Mouse (Mus musculus) liver, embryonic 14.5 days (tissue): ENCODE measurements around the gene Wipf3. TPM values are rescaled to one million over a fixed set of nuclear protein-coding genes. Genes with fewer than 3 reads are reported as not detected.

Source experiments
- ATAC-seq: fragments of 200-750 bp; cut with Nextera tagmentation; 2 replicates; pipeline ENCODE4 v1.8.0; 2017; ENCODE audit warnings: moderate number of reproducible peaks, mild to moderate bottlenecking, moderate library complexity; ENCODE audit not compliant: insufficient read depth
- DNase-seq, 3 experiments: peaks; one replicate each; pipeline ENCODE4 v3.0.0-alpha.2; 2012 to 2013; ENCODE audit warnings: low read depth in 3 of 3, low spot score in 3 of 3
- H3K27ac ChIP-seq: fragments of 300-500 bp; sonication (generic); 2 replicates; pipeline ENCODE4 v1.5.1; 2014; ENCODE audit warnings: moderate library complexity, mild to moderate bottlenecking, control low read depth, inconsistent platforms
- H3K27me3 ChIP-seq: fragments of 300-500 bp; sonication (generic); 2 replicates; pipeline ENCODE4 v1.6.1; 2014; ENCODE audit warnings: mild to moderate bottlenecking, low read length, moderate library complexity; ENCODE audit not compliant: control insufficient read depth, insufficient read depth
- H3K36me3 ChIP-seq: fragments of 300-500 bp; sonication (generic); replicated peaks from 2 replicates; pipeline ENCODE4 v1.6.1; 2014; ENCODE audit warnings: low read depth; ENCODE audit not compliant: control insufficient read depth, insufficient read depth
- H3K4me1 ChIP-seq, 2 experiments: fragments of 200-500 bp in 1 of 2; fragments of 300-500 bp in 1 of 2; sonication (generic) in 1 of 2; replicated peaks; 2 replicates each; pipeline ENCODE4 v1.6.1; 2012 to 2014; ENCODE audit warnings: antibody characterized with exemption in 1 of 2, inconsistent platforms in 1 of 2, low read length in 1 of 2; ENCODE audit not compliant: control insufficient read depth in 2 of 2, insufficient read depth in 2 of 2
- H3K4me2 ChIP-seq: fragments of 300-500 bp; sonication (generic); 2 replicates; pipeline ENCODE4 v1.6.1; 2014; ENCODE audit warnings: low read depth, mild to moderate bottlenecking, control low read depth, moderate library complexity
- H3K4me3 ChIP-seq, 2 experiments: fragments of 200-500 bp in 1 of 2; fragments of 300-500 bp in 1 of 2; sonication (generic) in 1 of 2; 2 replicates each; pipeline ENCODE4 v1.5.1; 2012 to 2014; ENCODE audit warnings: low read depth in 2 of 2, low read length in 2 of 2, mild to moderate bottlenecking in 2 of 2, control low read depth in 1 of 2, inconsistent platforms in 1 of 2, moderate library complexity in 1 of 2; ENCODE audit not compliant: insufficient read depth in 1 of 2
- H3K9ac ChIP-seq: fragments of 300-500 bp; sonication (generic); replicated peaks from 2 replicates; pipeline ENCODE4 v1.6.1; 2014; ENCODE audit warnings: mild to moderate bottlenecking, control low read depth, moderate library complexity
- H3K9me3 ChIP-seq: fragments of 300-500 bp; sonication (generic); 2 replicates; pipeline ENCODE4 v1.6.1; 2016; ENCODE audit warnings: low read length, mixed read lengths; ENCODE audit not compliant: control insufficient read depth
- CTCF ChIP-seq: IDR thresholded peaks from 2 replicates; pipeline ENCODE4 v1.5.1; 2016; ENCODE audit warnings: antibody characterized with exemption, low read depth, control low read depth
- EP300 ChIP-seq: IDR thresholded peaks from 2 replicates; pipeline ENCODE4 v1.6.1; 2016; ENCODE audit warnings: antibody characterized with exemption, low read depth
- WGBS: fragments of 180-500 bp; shearing (Covaris S2); extraction: QIAGEN DNeasy Blood & Tissue Kit; methylation state at CpG from one replicate; pipeline ENCODE4 v1.1.7; 2014; ENCODE audit not compliant: insufficient replicate concordance; 5-methylcytosine and 5-hydroxymethylcytosine counted together
- polyA plus RNA-seq, 2 experiments: library from polyadenylated mRNA; depleted of rRNA in 1 of 2; stranded (reverse) in 1 of 2; unstranded in 1 of 2; fragments of >200 nt; fragmentation: Nextera tagmentation in 1 of 2; extraction: Ambion mirVana in 1 of 2; gene quantifications; 2 replicates each; pipeline versions ENCODE4 v1.2.1 to v1.2.3; 2012 to 2014

The Wipf3 gene
- polyA plus RNA-seq, 2 experiments, result 0.09 to 0.19 TPM

- ATAC-seq, result no peak
These were observed 14.7 kb downstream of the Wipf3 start for GRCm38 (mm10) chr6:54444086-54444485.

GRCm38 (mm10) chr6:54445249-54445818 is 15.9 kb downstream of the Wipf3 start:
- 63% methylated on average over 7 of the region's 7 CpGs for WGBS
- Histone ChIP-seq H3K9me3 (no peaks in the 10 kb centered on the region), H3K36me3 (no peaks in the 10 kb centered on the region), H3K4me3 (no peak overlapping the region), H3K9ac (no peak overlapping the region), H3K4me1 (no peaks in the 10 kb centered on the region), H3K4me2 (no peak overlapping the region), H3K27me3 (no peaks in the 10 kb centered on the region), H3K27ac (no peak overlapping the region)
- ATAC-seq (no peak), DNase-seq (no peak)
- TF ChIP-seq CTCF (no peak), EP300 (no peak)

More at GRCm38 (mm10) chr6:54444086-54444485, 14.7 kb downstream of the Wipf3 start:
- Histone ChIP-seq H3K27ac (no peak overlapping the region), H3K4me3 (no peak overlapping the region), H3K36me3 (no peaks in the 10 kb centered on the region), H3K9me3 (no peaks in the 10 kb centered on the region), H3K4me2 (no peak overlapping the region), H3K27me3 (no peaks in the 10 kb centered on the region), H3K4me1 (no peaks in the 10 kb centered on the region), H3K9ac (no peak overlapping the region)
- peak; percentile 13 to 26 (median 15) for DNase-seq
- no peak for TF ChIP-seq EP300
- TF ChIP-seq CTCF, result no peak
- 31% methylated on average over 7 of the region's 7 CpGs for WGBS

- Histone ChIP-seq H3K9me3 (no peaks in the 10 kb centered on the region), H3K4me1 (no peaks in the 10 kb centered on the region), H3K36me3 (no peaks in the 10 kb centered on the region), H3K27me3 (no peaks in the 10 kb centered on the region), H3K4me2 (no peak overlapping the region), H3K9ac (no peak overlapping the region), H3K27ac (no peak overlapping the region), H3K4me3 (no peak overlapping the region)
- DNase-seq, result no peak
- WGBS, result 56% methylated on average over 4 of the region's 4 CpGs
- ATAC-seq, result no peak
- TF ChIP-seq EP300 (no peak), CTCF (no peak)
These were observed 17.9 kb downstream of the Wipf3 start for GRCm38 (mm10) chr6:54447353-54447752.

GRCm38 (mm10) chr6:54459661-54460060 is 30.3 kb downstream of the Wipf3 start:
- 50% methylated on average over 7 of the region's 7 CpGs for WGBS
- Histone ChIP-seq H3K27me3 (no peaks in the 10 kb centered on the region), H3K4me3 (no peak overlapping the region), H3K4me1 (no peaks in the 10 kb centered on the region; a peak in 1 of 4 replicates), H3K4me2 (no peak overlapping the region), H3K27ac (no peak overlapping the region), H3K9me3 (no peaks in the 10 kb centered on the region), H3K9ac (no peak overlapping the region), H3K36me3 (no peaks in the 10 kb centered on the region)
- no peak for DNase-seq
- TF ChIP-seq CTCF (no peak), EP300 (no peak)
- no peak for ATAC-seq

GRCm38 (mm10) chr6:54460172-54460914 is 30.9 kb downstream of the Wipf3 start:
- Histone ChIP-seq H3K9me3 (no peaks in the 10 kb centered on the region), H3K36me3 (no peaks in the 10 kb centered on the region), H3K4me1 (peaks cover 0 to 2% of the 10 kb centered on the region in 2 experiments; a peak in 2 of 4 replicates), H3K27ac (no peak overlapping the region), H3K4me2 (no peak overlapping the region), H3K27me3 (no peaks in the 10 kb centered on the region), H3K9ac (no peak overlapping the region), H3K4me3 (no peak overlapping the region)
- no peak for ATAC-seq
- DNase-seq, result no peak
- TF ChIP-seq EP300, result no peak
- no peak for TF ChIP-seq CTCF
- 63% methylated on average over 6 of the region's 6 CpGs for WGBS
